Mouse (Mus musculus): Measurements from ENCODE around the gene Rrp1. TPM values are rescaled to one million over a fixed set of nuclear protein-coding genes. Genes with fewer than 3 reads are reported as not detected.

Rrp1 gene
- total RNA-seq (2023), result 100 to 1,000 TPM; 233 to 274 TPM

GRCm38 (mm10) chr10:78412319-78413151 is at the start of gene Rrp1:
Rrp1 (minus strand) TSS chr10:78413043.

GRCm38 (mm10) chr10:78425181-78426041 is 12.6 kb upstream of the Rrp1 start, which contains the start of gene Cstb:
Cstb (plus strand) TSS chr10:78425669.

DNA sequence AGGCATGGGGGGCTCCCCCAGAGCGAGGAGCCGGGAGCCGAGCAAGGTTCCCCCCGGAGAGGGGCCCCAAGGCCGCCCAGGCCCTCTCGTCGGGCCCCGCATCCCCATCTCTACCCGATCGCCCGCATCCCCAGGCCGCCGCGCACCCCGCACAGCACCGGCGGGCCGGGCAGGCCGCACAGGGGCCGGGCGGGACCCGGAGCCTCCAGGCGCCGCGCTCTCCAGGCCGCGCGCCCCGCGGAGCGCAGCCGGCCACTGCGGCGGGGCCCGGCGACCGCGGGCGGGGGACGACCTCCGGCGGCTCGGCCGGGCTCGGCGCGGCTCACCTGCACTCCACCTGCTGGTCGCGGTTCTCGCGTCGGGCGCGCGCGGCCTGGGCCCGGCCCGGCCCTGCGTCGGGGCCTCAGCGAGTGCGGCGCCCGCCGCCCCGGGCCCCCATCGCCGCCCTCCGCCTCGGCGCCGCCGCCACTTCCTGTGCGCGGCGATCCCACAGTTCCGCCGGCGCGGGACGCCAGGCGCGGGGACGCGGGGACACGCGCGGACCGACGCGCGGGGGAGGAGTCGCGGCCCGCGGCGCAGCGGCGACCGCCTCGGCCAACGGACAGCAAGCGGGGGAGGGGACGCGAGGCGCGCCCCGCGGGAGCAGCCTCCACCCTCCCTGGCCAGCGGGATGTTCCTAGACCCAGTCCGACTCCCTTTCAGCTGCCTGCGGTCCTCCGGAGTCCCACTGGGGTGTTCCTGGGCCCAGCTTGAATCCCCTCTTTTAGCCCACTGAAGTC is 60.8 kb downstream of the Rrp1 start, which contains the start of gene Agpat3:
TSS of gene Agpat3 (minus strand) at position 603 of the 779 bp plus-strand sequence.

Other genes with a start within 250 kb of the Rrp1 start
- 10 to 100 TPM; 53.0 to 58.6 TPM for gene D10Jhu81e, start 243.3 kb downstream of the Rrp1 start, total RNA-seq (2023)
- gene Pwp2, start 227.9 kb downstream of the Rrp1 start, total RNA-seq (2023), result 10 to 100 TPM; 28.4 TPM
- gene Trappc10, start 168.4 kb downstream of the Rrp1 start, total RNA-seq (2023), result 10 to 100 TPM; 69.2 to 74.0 TPM
- gene Agpat3, start 60.6 kb downstream of the Rrp1 start, total RNA-seq (2023), result 100 to 1,000 TPM; 103 to 124 TPM
- 10 to 100 TPM; 28.9 to 36.8 TPM for gene Cstb, start 12.6 kb upstream of the Rrp1 start, total RNA-seq (2023)
- 10 to 100 TPM; 12.0 to 13.6 TPM for gene Pdxk, start 51.9 kb upstream of the Rrp1 start, total RNA-seq (2023)
- gene Olfr1358, start 104.4 kb upstream of the Rrp1 start, total RNA-seq (2023), result not detected
- gene Ilvbl, start 161.3 kb upstream of the Rrp1 start, total RNA-seq (2023), result 100 to 1,000 TPM; 109 to 129 TPM
- 1 to 10 TPM; 3.6 to 5.1 TPM for gene Syde1, start 178.9 kb upstream of the Rrp1 start, total RNA-seq (2023)
- not detected for gene Olfr1357, start 205.0 kb upstream of the Rrp1 start, total RNA-seq (2023)